Mouse (Mus musculus): ENCODE measurements around the gene Ap2s1.

DNA sequence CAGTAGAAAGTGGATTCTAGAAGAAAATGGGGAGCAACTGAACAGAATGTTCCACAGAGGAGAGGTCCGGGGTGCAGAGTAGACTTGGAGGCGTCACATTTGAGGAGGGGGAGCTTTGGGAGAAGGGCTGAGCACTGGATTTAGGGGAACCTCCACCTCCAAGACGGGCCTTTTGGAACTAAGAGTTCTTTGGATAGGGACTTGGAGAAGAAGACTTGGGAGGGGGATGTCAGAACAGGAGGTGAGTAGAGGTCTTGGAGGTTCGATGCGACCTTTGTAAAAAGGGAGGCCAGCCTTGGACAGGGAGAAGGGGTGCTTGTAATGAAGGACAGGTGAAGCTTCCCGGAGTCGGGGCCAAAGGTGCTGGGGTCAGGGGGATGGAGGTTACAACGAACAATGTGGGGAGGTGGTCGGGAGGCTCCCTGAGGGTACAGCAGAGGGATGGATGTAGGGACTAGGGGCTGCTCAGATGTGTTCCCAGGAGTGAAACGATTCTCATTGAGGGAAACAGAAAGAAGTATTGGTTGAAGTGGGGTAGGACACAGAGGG, 920 bp downstream of the Ap2s1 start:
- TF ChIP-seq POLR2A (IDR thresholded peaks at IDR 0.05; ENCODE audit: control insufficient read depth, low read depth, low read length) (no peak), CTCF (IDR thresholded peaks at IDR 0.05; ENCODE audit: control insufficient read depth, insufficient read depth, insufficient replicate concordance, low read depth, low read length) (no peak)

Data from testis, adult 2 months (tissue).